Mouse (Mus musculus) ovary, adult 2 months (tissue): ENCODE results near the gene Prpf38a. TPM values are rescaled to one million over a fixed set of nuclear protein-coding genes. Genes with fewer than 3 reads are reported as not detected.

Source experiments
- polyA plus RNA-seq: library from polyadenylated mRNA; depleted of rRNA; stranded (reverse); fragments of >200 nt; gene quantifications from 2 replicates; pipeline ENCODE4 v1.2.3, GENCODE M21; 2012; rRNA removed

The Prpf38a gene
- 3.0 and 3.6 TPM in 2 replicates for polyA plus RNA-seq

GRCm38 (mm10) chr4:108578840-108579742, at the start of gene Prpf38a, which contains the start of gene Orc1:
Prpf38a (minus strand) TSS chr4:108579336.
Orc1 (plus strand) TSS chr4:108579423.

DNA sequence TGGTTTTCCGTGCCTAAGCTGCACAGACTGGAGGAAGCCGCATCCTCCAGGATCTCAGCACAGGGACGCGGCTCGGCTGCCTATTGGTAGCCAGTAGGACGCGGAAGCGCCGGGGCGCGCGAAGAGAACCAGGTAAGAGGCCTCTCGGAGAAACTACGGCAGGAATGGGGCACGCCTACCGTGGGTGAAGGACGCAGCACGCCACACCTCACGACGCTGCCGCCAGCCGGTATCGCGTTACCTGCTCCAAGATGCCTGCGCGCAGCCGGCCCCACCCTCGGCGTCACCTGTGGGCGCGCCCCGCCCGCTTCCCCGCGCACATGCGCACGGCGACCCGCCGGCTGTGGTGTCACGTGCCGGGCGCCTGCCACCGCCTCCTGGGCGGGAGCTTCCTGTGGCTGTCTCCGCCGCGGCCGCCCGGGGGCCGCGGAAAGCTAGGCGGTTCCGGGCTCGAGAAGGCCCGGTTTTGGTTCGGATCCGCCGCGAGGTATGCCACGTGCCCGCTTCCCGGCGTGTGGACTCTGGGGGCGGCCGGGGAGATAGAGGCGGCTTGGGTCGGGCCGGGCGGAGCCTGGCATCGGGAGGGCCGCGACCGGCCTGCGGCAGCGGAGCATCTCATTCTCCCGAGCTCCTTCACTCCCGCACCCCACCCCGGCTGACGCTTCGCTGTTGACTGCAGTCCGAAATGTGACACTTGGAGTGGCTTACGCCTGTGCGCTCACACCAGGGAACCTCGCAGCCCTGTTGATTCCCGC, 40.6 kb upstream of the Prpf38a start, which contains the start of gene Cc2d1b:
Gene Cc2d1b (plus strand): TSS at position 354 of the 755 bp plus-strand sequence.

Other genes starting within 250 kb of the Prpf38a start
- 9.1 and 9.7 TPM in 2 replicates for gene Shisal2a, start 196.0 kb downstream of the Prpf38a start, polyA plus RNA-seq
- gene Gpx7, start 172.4 kb downstream of the Prpf38a start, polyA plus RNA-seq = 93.1 and 111 TPM in 2 replicates
- gene Tut4, start 119.9 kb downstream of the Prpf38a start, polyA plus RNA-seq = 95.8 and 119 TPM in 2 replicates
- gene Orc1, start 87 bp upstream of the Prpf38a start, polyA plus RNA-seq = 1.00 and 1.6 TPM in 2 replicates
- 36.7 and 43.7 TPM in 2 replicates for gene Cc2d1b, start 40.6 kb upstream of the Prpf38a start, polyA plus RNA-seq
- 0.18 and 0.29 TPM in 2 replicates for gene 3110021N24Rik, start 140.3 kb upstream of the Prpf38a start, polyA plus RNA-seq
- gene Zfyve9, start 201.5 kb upstream of the Prpf38a start, polyA plus RNA-seq = 4.6 and 6.3 TPM in 2 replicates